Mouse (Mus musculus): ENCODE results near the gene Tnfrsf8.
"Not testable (repeated sequence)": the region's sequence is repeated elsewhere in the genome, so short reads cannot be mapped to it uniquely, and the experiment has no call there.

Gene Tnfrsf8

DNA sequence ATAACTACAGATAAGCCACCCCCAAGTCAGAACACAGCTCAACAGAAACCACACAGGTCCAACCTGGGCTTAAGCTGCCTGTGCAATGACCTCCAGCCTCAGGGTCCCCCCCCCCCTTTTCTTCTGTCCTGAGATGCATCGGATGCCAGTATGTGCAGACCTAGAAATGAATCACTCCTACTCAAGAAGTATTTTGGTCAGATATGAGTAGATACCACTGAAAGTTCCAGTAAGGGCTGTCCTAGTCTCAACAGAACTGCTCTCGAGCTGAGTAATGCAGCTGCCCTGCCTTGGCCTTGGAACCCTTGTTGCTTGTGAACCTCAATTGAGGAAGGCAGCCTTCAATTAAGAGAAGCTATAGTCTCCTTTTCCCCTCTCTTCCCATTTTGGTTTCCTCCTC is 4.1 kb downstream of the Tnfrsf8 start:
- in situ Hi-C loops (cut with MseI, MboI) = no loop called here

DNA sequence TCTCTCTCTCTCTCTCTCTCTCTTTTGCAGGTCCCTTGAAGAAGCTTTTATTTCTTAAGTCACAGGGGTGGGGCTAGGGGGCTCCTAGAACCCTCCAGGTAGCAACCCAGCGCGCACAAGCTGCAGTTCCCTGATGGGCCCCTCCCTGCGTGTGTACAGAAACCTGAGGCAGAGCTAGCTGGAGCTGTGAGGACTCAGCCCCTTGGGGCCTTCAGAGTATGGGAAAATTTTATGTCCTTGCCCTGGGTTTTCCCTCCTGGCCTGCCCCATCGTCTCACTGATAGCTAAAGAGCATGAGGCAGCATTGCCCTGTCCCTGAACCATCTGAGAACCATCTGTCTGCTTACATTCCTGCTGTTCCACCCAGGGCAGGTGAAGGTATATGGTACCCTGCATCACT is 8.5 kb downstream of the Tnfrsf8 start:
- in situ Hi-C loops (cut with MseI, MboI) = no loop called here

DNA sequence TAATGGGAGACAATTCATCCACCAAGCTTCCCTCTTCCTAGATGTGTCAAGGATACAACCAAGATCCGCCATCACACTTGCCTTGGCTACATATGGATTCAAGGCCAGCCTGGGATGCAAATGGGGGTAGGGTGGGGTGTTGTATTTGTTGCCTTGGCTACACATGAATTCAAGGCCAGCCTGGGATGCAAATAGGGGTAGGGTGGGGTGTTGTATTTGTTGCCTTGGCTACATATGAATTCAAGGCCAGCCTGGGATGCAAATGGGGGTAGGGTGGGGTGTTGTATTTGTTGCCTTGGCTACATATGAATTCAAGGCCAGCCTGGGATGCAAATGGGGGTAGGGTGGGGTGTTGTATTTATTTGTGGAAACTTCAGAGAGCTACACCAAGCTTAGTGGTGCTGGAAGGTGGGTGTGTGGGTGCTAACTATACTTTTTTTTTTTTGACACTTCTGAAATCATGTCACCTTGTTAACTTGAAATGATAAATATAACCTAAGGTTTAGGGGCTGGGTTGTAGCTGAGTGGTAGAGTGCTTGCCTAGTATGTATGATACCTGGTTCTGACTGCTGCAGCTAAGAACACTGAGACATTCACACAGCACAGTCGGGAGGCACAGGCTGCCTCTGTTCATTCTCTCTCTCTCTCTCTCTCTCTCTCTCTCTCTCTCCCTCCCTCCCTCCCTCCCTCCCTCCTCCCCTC is 9.2 kb downstream of the Tnfrsf8 start:
- in situ Hi-C loops (cut with MseI, MboI) = not testable (repeated sequence)

DNA sequence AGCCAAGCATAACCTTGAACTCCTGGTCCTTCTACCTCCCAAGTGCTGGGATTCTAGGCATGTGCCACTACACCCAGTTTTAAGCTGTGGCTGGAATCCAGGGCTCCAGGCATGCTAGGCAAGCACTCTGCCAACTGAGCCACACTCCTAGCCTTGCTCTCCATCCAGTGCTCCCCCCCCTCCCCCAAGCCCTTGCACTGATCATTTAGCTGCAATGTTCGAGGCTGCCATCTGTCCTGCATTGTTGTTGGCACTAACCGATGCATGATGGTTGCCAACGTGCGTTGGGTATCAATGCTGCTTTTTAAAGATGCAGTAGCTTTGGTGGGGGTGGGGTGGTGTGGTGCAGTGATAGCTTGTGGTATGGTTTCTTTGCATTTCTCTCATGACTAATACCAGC is 10.9 kb downstream of the Tnfrsf8 start:
- in situ Hi-C loops (cut with MseI, MboI) = no loop called here

DNA sequence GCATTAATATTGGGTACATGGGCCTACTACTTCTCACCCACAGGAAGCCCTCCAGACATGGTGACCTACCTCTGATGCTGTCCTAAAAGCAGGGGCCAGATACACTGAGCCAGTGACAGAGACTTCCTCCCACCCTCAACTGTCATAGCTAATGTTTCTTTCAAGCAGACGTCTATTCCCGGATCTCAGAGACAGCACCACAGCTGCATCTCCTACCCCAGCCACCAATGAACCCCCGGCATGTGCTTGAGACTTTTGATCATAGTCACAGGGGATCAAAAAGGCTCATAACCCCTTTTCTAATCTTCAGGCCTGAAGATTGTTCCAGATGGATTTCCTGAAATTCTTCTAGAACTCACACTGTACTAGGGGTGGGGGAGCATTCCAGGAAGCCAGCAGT is 12.9 kb downstream of the Tnfrsf8 start:
- in situ Hi-C loops (cut with MseI, MboI) = no loop called here

DNA sequence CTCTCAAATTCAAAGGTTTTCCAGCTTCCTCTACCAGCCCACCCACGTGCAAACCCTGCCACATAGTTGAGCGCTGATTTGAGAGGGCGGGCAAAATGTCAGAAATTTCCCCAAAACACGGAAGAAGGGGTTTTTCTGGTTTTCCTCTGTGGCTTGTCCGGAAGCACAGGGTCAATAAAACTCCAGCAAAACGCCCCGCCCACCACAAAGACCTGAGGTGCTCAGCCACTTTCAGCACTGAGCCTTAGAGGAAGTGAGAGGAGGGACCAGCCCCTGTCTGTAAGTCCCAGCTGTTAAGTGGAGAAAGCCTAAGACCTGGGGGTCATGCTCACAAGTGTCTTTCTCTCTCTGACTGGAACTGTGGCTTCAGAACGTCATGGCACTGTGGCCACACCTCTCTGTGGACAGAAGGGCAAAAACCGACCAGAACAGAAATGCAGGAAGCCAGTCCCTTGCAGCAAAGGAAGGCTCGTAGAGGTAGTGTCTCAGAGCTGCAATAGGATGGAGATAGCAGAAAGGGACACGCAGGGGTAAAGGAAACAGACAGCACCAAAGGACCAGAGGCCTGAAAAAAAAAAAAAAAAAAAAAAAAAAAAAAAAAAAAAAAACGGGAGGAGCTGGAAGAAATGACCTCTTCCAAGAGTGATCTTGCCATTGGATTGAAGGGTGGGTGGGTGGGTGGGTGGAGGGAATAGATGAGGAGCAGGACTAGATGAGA is 14.6 kb downstream of the Tnfrsf8 start:
- in situ Hi-C loops (cut with MseI, MboI) = no loop called here

DNA sequence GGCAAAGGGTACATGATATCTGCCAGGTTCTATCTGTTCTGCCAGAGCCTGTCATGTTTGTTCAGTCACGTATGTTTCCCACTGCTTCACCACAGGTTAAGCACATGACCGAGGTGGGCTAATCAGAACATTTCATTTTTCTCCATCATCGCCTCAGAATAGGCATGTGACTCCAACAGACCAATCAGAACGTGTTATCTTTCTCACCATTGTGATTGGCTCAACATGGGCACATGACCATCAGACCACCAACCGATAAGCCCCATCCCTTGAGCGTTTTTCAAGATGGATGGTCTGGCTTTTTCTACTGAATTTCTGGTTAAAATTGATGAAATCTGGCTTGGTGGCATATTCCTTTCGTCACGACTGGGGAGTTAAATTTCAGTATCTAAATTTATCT is 15.6 kb downstream of the Tnfrsf8 start:
- in situ Hi-C loops (cut with MseI, MboI) = loop anchor here in 1 of 2 experiments (10.0 kb wide), 1 partner anchor 415 kb away; no protein-coding TSS in a partner anchor

DNA sequence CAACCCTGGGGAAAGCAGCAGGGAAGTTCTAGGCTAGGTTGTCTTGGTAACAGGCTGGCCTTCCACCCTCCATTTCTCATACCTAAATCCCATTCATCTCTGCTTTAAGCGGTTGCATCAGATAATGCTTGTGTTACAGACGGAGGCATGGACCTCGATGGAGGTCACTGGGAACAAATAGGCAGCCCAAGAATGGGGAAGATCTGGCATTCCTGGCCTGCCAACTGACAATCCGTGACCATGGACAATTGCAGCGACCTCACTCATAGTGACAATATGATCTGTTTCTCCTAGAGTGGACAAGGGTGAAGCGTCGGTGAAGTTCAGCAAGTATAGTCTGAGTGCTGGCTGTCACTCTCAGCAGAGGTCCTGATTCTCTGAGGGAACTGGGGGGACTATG is 16.1 kb downstream of the Tnfrsf8 start:
- in situ Hi-C loops (cut with MseI, MboI) = loop anchor here in 1 of 2 experiments (10.0 kb wide), 1 partner anchor 414 kb away; no protein-coding TSS in a partner anchor

DNA sequence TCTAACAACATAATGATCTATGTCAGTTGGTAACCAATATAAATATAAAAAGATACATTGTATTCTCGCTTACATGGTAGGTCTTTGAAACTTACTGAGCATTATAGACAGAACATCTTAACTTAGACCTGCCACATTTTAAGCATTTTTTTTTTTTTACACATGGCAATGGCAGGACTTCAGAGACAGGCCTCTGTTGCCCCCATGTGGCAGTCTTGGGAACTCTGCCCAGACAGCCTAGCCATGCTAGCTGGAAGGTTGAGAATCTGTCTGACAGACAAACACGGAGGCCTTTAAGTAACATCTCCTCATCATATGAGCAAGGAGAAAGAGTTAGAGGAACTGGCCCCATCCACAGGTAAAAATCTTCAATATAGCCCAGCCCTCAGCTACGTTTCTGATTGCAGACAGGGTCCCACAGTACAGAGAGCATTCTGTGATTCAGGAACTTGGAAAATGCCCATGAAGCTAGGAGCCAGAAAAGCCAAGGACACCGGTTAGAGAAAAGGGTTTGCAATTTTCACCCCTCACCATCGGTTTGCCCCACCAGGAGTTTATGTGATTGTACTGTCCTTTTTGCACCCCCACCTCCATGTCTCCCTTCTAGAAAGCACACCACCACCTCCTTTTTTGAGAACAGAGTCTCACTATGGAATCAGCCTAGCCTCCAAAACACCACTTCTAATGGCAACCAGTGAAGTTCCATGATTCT is 19.2 kb downstream of the Tnfrsf8 start:
- in situ Hi-C loops (cut with MseI, MboI) = loop anchor here in 1 of 2 experiments (10.0 kb wide), 1 partner anchor 411 kb away; no protein-coding TSS in a partner anchor

DNA sequence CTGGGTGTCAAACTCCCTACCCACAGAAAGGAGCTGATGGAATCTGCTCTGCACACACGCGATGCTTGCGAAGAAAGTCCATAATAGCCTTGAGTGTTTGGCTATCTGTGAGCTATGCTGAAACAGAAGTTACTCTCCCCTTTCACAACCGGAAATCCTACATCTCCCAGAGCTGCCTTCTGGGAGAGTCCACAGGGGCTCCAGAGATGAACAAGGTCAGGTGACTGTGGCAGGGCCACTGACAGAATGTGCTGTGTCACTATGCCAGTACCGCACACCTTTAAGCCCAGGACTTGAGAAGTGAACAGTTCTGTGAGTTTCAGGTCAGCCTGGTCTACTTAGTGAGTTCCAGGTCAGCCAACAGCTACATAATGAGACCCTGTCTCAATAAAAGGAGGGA is 20.4 kb downstream of the Tnfrsf8 start:
- in situ Hi-C loops (cut with MseI, MboI) = loop anchor here in 1 of 2 experiments (10.0 kb wide), 1 partner anchor 410 kb away; no protein-coding TSS in a partner anchor

DNA sequence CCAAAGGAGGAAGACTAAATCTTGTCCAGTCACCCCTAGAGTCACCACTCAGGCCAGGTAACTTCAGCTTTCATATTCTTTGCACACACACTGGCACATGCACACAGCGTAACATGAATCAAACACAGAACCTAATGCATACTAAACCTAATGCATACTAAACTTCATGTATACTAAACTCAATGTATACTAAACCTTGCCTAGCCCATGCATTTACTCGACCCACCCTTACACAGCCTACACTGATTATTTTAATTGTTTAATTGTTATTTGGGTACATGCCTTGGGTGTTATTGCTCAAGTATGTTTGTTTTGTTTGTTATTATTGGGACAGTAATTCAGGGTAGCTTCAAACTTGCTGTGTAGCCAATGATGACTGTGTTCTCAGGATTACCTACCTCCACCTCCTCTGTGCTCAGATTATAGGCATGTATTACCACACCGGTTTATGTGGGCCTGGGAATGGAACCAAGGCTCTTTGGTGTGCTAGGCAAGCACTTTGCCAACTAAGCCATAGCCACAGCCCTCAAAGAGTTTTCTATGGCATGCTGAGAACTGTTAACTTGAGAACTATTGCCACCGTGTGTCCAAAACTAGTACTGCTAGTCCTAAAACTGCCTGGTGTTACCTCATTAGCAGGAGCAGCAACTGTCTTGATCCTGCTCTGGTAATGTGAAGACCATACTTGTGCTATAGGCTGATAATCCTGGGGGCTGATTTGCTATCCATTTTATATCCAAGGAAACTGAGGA is 28.4 kb downstream of the Tnfrsf8 start:
- in situ Hi-C loops (cut with MseI, MboI) = loop anchor here in 1 of 2 experiments (5.0 kb wide), 1 partner anchor 74 kb away; no protein-coding TSS in a partner anchor

DNA sequence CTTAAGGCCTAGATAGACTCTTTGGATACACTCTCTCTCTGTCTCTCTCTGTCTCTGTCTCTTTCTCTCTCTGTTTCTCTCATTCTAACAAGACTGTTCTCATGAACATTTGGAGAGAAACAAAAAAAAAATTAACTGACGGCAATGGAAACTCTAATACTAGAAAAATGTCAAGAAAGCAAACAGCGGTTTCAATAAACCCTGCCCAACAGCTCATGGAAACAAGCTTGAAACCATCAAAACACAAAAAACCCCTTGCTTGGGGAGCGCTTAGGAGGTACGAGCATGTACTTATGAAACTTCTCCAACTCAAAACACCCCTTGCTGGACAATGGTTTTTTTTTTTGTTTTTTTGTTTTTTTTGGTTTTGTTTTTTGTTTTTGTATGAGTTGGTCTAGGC is 30.3 kb downstream of the Tnfrsf8 start:
- in situ Hi-C loops (cut with MseI, MboI) = loop anchor here in 1 of 2 experiments (5.0 kb wide), 1 partner anchor 72 kb away; no protein-coding TSS in a partner anchor

DNA sequence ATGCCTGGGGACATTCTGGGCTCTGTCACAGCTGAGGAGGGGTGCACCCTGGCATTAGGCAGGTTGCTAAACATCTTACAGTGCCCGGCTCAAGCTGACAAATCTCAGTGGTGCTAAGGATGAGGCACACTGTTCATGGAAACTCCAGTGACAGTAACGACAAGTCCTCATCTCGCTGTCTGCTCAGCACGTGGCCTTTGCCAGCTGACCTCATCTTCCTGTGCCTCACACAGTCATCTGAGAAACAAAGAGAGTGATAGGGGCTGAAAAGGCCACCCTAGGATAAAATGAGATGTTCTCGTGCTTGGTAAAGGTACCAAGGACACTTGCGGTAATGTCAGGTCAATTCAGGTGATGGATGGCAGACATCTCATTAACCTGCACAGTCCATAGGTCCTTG is 31.5 kb downstream of the Tnfrsf8 start:
- in situ Hi-C loops (cut with MseI, MboI) = no loop called here

DNA sequence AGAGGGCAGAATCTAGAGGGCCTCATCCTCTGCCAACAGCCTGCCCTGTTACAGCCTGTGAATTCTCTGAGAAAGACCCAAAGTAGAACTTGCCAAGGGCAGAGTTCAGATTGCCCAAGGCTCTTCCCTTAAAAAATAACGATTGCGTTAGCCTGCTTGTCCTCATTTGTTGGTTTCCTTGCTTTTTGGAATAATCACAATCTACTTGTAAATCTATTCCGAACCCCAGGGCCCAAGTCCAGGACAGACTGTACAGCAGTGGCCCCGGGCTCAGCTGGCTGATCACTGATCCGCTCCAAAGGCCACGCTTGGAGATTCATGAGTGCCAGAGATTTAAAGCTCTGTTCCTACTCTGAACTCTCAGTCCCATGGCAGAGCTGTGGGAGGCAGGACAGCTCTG is 34.0 kb downstream of the Tnfrsf8 start:
- in situ Hi-C loops (cut with MseI, MboI) = no loop called here

DNA sequence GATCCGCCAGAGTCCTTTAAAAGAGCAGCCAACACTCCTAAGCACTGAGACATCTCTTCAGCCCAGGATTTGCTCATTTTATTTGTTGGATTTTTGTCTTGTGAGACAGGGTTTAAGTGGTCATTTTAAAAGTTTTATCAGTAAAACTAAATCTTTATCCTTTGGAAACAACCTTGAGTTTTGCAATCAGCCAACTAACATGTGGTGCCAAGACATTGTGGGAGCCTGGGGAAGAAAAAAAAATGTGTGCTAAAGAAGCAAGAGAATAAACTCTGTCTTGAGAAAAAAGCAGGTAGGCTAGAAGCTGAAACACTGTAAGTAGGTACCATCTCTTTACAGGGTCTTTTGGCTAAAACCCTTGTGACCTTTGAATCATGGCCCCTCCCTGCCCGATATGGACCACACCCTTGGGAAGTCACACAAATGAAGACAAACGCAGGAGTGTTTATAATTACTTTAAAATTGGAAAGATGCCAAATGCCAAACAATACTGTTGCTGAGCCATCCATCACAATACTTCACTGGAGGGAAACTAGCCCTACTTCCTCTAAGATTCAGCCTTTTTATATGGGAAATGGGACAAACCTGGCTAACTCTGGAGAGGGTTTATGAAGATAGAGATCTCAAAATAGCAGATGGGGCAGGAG is 36.1 kb downstream of the Tnfrsf8 start:
- in situ Hi-C loops (cut with MseI, MboI) = no loop called here

DNA sequence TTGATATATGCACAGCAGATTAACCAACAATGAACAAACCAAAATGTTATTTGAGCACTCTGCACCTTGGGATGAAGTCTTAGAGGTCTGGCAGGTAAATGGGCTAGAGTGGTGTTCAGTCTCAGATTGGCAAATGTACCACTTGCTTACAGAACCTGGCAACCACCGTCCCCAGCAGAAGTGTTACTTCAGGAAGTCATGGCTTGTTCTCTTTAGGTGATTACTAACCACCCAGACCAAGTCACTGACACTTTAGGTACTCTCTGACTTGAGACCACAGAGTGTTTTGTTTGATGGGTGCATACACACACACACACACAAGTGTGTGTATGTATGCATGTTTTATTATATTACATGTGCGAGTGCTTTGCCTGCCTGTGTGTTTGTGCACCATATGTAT is 36.7 kb downstream of the Tnfrsf8 start:
- in situ Hi-C loops (cut with MseI, MboI) = no loop called here

DNA sequence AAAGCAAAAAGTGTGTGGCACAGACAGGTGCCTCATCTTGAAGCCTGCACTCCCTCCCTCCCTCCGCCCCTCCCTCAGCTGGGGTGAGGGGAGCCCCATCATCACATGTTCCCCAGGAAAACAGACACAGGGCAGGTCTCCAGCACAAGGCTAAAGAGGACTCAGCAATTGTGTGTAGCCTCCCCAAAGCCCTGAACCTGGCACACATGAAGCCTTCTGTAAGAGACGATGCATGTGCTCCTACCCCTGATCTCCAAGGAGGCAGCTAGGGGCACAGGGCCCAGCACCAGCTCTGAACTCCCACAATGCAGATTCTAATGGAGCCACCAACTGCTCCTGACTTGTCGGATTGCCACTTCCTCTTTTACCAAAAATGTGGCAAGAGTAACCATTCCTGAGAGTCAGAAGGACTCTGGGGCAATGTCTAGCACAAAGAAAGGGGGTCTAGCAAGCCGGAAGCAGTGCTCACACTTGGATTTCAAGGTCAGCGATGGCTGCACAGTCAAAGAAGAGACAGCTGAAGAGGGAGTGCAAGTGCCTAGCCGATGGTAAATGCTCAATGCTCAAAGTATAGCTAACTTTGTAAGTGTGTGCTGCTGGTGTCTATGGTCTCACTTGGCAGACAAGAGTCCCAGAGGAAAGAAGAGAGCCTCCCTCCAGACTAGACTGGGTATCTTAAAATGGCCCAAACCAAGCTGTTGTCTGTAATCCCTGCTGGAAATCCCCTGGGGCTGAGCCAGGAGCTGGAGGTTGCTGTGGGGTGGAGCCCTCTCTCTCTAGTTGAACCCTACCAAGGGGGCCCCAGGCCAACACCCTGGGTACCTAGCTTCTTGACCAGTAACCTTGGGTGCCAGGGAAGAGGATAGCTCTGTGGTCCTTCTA is 38.4 kb downstream of the Tnfrsf8 start:
- in situ Hi-C loops (cut with MseI, MboI) = no loop called here

DNA sequence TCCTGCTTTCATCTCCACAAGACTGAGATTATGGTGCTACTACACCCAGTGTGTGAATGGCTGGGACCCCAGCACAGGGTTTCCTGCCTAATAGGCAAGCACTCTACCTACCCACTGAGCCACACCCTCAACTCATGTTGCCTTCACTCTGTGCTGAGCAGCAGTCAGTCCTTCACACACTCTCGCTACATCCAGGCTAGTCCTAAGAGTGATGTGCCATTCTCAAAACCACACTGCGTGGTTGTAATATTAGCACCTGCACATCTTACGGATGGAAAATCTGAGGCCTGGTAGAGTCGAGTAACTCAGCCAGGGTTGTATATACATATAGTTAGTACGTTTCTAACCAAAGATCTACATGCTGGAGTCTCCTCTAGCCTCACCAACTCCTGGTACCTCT is 40.1 kb downstream of the Tnfrsf8 start:
- in situ Hi-C loops (cut with MseI, MboI) = loop anchor here in 1 of 2 experiments (5.0 kb wide), 1 partner anchor 63 kb away; no protein-coding TSS in a partner anchor

DNA sequence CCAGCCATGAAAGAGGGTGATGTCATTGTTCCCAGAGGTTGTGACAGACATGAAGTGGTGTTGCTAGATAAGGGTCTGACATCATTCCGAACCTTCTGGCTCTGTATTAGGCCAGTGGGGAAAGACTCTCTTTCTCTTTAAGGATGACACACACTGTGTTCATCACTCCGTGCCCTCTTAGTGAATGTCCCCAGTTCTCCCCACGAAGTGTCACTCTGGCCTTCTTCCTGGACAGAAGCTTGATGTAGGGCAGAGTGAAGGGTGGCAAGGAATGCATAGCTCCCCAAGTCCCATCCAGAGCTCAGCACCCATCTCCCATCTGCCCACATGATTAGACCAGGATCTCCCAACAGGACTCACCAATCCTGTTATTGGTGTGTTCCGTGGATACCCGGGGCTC is 41.0 kb downstream of the Tnfrsf8 start:
- in situ Hi-C loops (cut with MseI, MboI) = loop anchor here in 1 of 2 experiments (5.0 kb wide), 1 partner anchor 62 kb away; no protein-coding TSS in a partner anchor

DNA sequence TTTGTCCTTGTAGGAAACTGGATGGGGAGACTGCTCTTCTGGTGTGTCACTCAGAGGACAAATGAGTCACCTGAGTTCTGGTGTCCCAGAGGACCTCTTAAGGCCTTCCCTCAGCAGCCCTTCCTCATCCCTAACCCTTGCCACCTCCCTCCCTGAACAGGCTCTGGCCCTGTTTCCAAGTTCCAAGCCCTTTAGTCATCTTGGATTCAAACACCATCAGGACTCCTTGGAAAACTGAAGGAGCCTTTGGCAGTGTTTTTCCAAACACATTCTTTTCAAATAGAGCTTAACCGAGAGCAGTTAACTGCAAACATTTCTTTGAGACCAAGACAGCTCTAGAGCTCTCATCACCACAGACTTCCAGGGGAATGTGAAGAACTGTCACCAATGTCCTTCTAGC is 42.2 kb downstream of the Tnfrsf8 start:
- in situ Hi-C loops (cut with MseI, MboI) = loop anchor here in 1 of 2 experiments (5.0 kb wide), 1 partner anchor 60 kb away; no protein-coding TSS in a partner anchor
